Mouse (Mus musculus): ENCODE measurements around the gene Slc11a2. TPM values are rescaled to one million over a fixed set of nuclear protein-coding genes. Genes with fewer than 3 reads are reported as not detected.

Gene Slc11a2
- 15.0 and 16.3 TPM in 2 replicates for polyA plus RNA-seq (2015; fragmentation: Nextera tagmentation; extraction: Ambion mirVana)

DNA sequence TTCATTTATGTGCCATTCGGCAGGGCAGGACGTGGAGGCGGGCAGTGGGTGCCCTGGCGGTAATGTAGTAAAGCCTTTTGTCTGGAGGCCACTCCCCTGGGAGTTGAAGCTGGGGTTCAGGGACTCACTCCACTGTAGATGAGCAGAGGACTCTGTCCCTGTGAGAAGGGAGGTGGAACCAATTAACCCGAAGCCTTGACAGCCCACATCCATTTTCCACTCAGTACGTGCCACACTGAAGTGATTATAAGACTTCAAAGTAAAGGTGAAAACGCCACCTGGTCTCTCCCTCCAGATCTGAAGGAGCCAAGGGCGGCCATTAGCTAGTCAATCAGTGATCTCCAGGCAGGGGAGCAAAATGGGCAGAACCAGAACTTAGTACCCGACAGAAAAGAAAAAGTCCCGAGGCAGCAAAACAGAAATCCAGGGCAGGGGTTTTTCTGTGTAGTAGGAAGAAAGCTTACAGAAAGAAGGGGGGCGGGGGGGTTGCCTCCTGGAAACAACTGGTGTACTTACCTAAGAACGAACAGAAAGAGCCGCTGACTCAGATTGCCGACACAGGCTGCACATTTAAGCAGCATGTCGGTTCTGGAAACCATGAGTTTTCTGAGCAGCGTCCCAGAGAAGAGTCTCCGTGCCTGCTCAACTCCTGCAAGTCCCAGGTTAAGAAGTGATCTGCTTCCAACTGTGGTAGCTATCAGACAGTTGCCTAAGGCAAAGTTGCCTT lies at the start of gene Slc11a2:
Slc11a2 (minus strand) TSS at position 677 of the 727 bp plus-strand sequence.
- TF ChIP-seq EP300 (IDR thresholded peaks at IDR 0.05; ENCODE audit: low read depth) (no peak), CTCF (IDR thresholded peaks at IDR 0.05; ENCODE audit: low read depth) (no peak)
- ATAC-seq, result no peak

GRCm38 (mm10) chr15:100473926-100474503 lies 49.1 kb upstream of the Slc11a2 start:
- Histone ChIP-seq H3K9ac (replicated peaks) (0 out of 2 replicates have a peak overlapping the region, but pooled peaks have one; percentile 11), H3K4me2 (ENCODE audit: low read depth, low read length) (no peak overlapping the region), H3K4me3 (ENCODE audit: low read depth, low read length) (no peak overlapping the region), H3K36me3 (replicated peaks; ENCODE audit: insufficient read depth, low read length) (peaks cover 54% of the 10 kb centered on the region), H3K4me1 (ENCODE audit: insufficient read depth) (peaks cover 14% of the 10 kb centered on the region), H3K9me3 (ENCODE audit: low read length) (no peaks in the 10 kb centered on the region), H3K27me3 (ENCODE audit: insufficient read depth, low read length) (no peaks in the 10 kb centered on the region), H3K27ac (ENCODE audit: low read depth) (0 out of 2 replicates have a peak overlapping the region, but pooled peaks have one; percentile 22)
- TF ChIP-seq EP300 (IDR thresholded peaks at IDR 0.05; ENCODE audit: low read depth) (no peak), CTCF (IDR thresholded peaks at IDR 0.05; ENCODE audit: low read depth) (no peak)
- ATAC-seq (peak; percentile 68), DNase-seq (no peak)
- WGBS (ENCODE audit: insufficient replicate concordance), result 68% methylated on average over 7 of the region's 7 CpGs

More for the DNA sequence above, at the start of gene Slc11a2:
- H3K27ac ChIP-seq (ENCODE audit: low read depth), result no peak within 1 kb of the TSS
- no peak for DNase-seq
- H3K4me3 ChIP-seq (ENCODE audit: low read depth, low read length), result peak within 1 kb of the TSS; percentile 97
- H3K27me3 ChIP-seq (ENCODE audit: insufficient read depth, low read length), result no peaks in the 10 kb centered on the region
- 29% methylated on average over 17 of the region's 17 CpGs for WGBS (ENCODE audit: insufficient replicate concordance)
- H3K36me3 ChIP-seq (replicated peaks; ENCODE audit: insufficient read depth, low read length), result no peaks in the 10 kb centered on the region
- peak within 1 kb of the TSS; percentile 97 for H3K4me2 ChIP-seq (ENCODE audit: low read depth, low read length)
- peaks cover 30% of the 10 kb centered on the region for H3K4me1 ChIP-seq (ENCODE audit: insufficient read depth)
- H3K9ac ChIP-seq (replicated peaks), result peak within 1 kb of the TSS; percentile 96; the same call in 1 of the 2 replicates
- H3K9me3 ChIP-seq (ENCODE audit: low read length), result no peaks in the 10 kb centered on the region

DNA sequence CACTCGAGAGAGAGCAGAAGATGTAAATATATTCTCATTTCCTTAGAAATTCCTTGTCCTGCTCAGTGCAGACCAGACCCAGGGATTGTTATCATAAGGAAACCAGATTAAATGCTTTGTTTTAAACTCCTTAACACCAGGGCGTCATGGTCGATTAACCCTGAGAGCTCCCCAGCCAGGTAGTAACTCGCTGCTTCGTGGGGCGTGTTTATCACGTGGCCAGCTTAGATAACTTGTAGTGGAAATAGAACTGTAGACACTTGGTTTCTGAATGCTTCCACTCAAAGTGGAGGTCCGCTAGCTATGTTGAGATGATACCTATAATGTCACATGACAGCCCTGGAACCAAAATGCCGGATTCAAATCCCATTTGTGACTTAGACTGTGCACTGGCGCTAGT lies 45.2 kb upstream of the Slc11a2 start:
- H3K4me1 ChIP-seq (ENCODE audit: insufficient read depth), result peaks cover 17% of the 10 kb centered on the region
- no peaks in the 10 kb centered on the region for H3K27me3 ChIP-seq (ENCODE audit: insufficient read depth, low read length)
- peak overlapping the region; percentile 96 for H3K4me2 ChIP-seq (ENCODE audit: low read depth, low read length)
- 57% methylated on average over 10 of the region's 10 CpGs for WGBS (ENCODE audit: insufficient replicate concordance)
- DNase-seq, result no peak
- ATAC-seq, result no peak
- peaks cover 17% of the 10 kb centered on the region for H3K36me3 ChIP-seq (replicated peaks; ENCODE audit: insufficient read depth, low read length)
- TF ChIP-seq EP300 (IDR thresholded peaks at IDR 0.05; ENCODE audit: low read depth) (no peak), CTCF (IDR thresholded peaks at IDR 0.05; ENCODE audit: low read depth) (no peak)
- no peaks in the 10 kb centered on the region for H3K9me3 ChIP-seq (ENCODE audit: low read length)
- no peak overlapping the region for H3K27ac ChIP-seq (ENCODE audit: low read depth)
- no peak overlapping the region; the same call in 1 of the 2 replicates for H3K9ac ChIP-seq (replicated peaks)
- H3K4me3 ChIP-seq (ENCODE audit: low read depth, low read length), result peak overlapping the region; percentile 69; the same call in 1 of the 2 replicates

- H3K4me1 ChIP-seq (ENCODE audit: insufficient read depth), result peaks cover 17% of the 10 kb centered on the region
- DNase-seq (no peak), ATAC-seq (peak; percentile 1)
Observed at GRCm38 (mm10) chr15:100469189-100469545, 44.3 kb upstream of the Slc11a2 start.

GRCm38 (mm10) chr15:100468295-100469188 lies 43.7 kb upstream of the Slc11a2 start, which contains the start of gene Letmd1:
Gene Letmd1 (plus strand): TSS chr15:100469023.
- H3K4me2 ChIP-seq (ENCODE audit: low read depth, low read length), result peak within 1 kb of the TSS; percentile 96
- H3K9me3 ChIP-seq (ENCODE audit: low read length), result no peaks in the 10 kb centered on the region
- WGBS (ENCODE audit: insufficient replicate concordance), result 1% methylated on average over 67 of the region's 84 CpGs
- peak; percentile 87 for DNase-seq
- peak within 1 kb of the TSS; percentile 69 for H3K4me3 ChIP-seq (ENCODE audit: low read depth, low read length)
- H3K9ac ChIP-seq (replicated peaks), result peak within 1 kb of the TSS; percentile 72
- TF ChIP-seq CTCF (IDR thresholded peaks at IDR 0.05; ENCODE audit: low read depth), result peak; percentile 85
- no peak for TF ChIP-seq EP300 (IDR thresholded peaks at IDR 0.05; ENCODE audit: low read depth)
- H3K4me1 ChIP-seq (ENCODE audit: insufficient read depth), result peaks cover 17% of the 10 kb centered on the region
- peaks cover 11% of the 10 kb centered on the region; the same call in 1 of the 2 replicates for H3K36me3 ChIP-seq (replicated peaks; ENCODE audit: insufficient read depth, low read length)
- peak within 1 kb of the TSS; percentile 90 for H3K27ac ChIP-seq (ENCODE audit: low read depth)
- no peaks in the 10 kb centered on the region for H3K27me3 ChIP-seq (ENCODE audit: insufficient read depth, low read length)
- ATAC-seq, result peak; percentile 90

More at GRCm38 (mm10) chr15:100469189-100469545, 44.3 kb upstream of the Slc11a2 start:
- 1% methylated on average over 19 of the region's 19 CpGs for WGBS (ENCODE audit: insufficient replicate concordance)
- Histone ChIP-seq H3K27ac (ENCODE audit: low read depth) (peak overlapping the region; percentile 90), H3K9ac (replicated peaks) (peak overlapping the region; percentile 72), H3K27me3 (ENCODE audit: insufficient read depth, low read length) (no peaks in the 10 kb centered on the region), H3K9me3 (ENCODE audit: low read length) (no peaks in the 10 kb centered on the region), H3K4me2 (ENCODE audit: low read depth, low read length) (peak overlapping the region; percentile 96), H3K36me3 (replicated peaks; ENCODE audit: insufficient read depth, low read length) (peaks cover 12% of the 10 kb centered on the region; the same call in 1 of the 2 replicates), H3K4me3 (ENCODE audit: low read depth, low read length) (peak overlapping the region; percentile 69)
- TF ChIP-seq CTCF (IDR thresholded peaks at IDR 0.05; ENCODE audit: low read depth) (no peak), EP300 (IDR thresholded peaks at IDR 0.05; ENCODE audit: low read depth) (no peak)

Measured in liver, postnatal 0 days (tissue).